Mouse (Mus musculus) liver, embryonic 12.5 days (tissue): ENCODE data around the gene Klhl41. TPM values are rescaled to one million over a fixed set of nuclear protein-coding genes. Genes with fewer than 3 reads are reported as not detected.
A peak's percentile ranks its signal among the peaks of the same experiment; 100 is the strongest.

Experiments used
- ATAC-seq: fragments of 200-750 bp; cut with Nextera tagmentation; 2 replicates; pipeline ENCODE4 v1.8.0; 2017; ENCODE audit warnings: moderate number of reproducible peaks, mild to moderate bottlenecking, moderate library complexity
- H3K27ac ChIP-seq: fragments of 300-500 bp; sonication (generic); 2 replicates; pipeline ENCODE4 v1.5.1; 2016; ENCODE audit warnings: mild to moderate bottlenecking
- H3K27me3 ChIP-seq: fragments of 300-500 bp; sonication (generic); replicated peaks from 2 replicates; pipeline ENCODE4 v1.6.1; 2016; ENCODE audit warnings: mild to moderate bottlenecking, moderate library complexity
- H3K36me3 ChIP-seq: fragments of 300-500 bp; sonication (generic); 2 replicates; pipeline ENCODE4 v1.6.1; 2016; ENCODE audit warnings: mild to moderate bottlenecking, moderate library complexity
- H3K4me1 ChIP-seq: fragments of 300-500 bp; sonication (generic); 2 replicates; pipeline ENCODE4 v1.6.1; 2016
- H3K4me2 ChIP-seq: fragments of 300-500 bp; sonication (generic); 2 replicates; pipeline ENCODE4 v1.6.1; 2016; ENCODE audit warnings: mild to moderate bottlenecking, moderate library complexity
- H3K4me3 ChIP-seq: fragments of 300-500 bp; sonication (generic); 2 replicates; pipeline ENCODE4 v1.5.1; 2016; ENCODE audit warnings: mild to moderate bottlenecking, moderate library complexity
- H3K9ac ChIP-seq: fragments of 300-500 bp; sonication (generic); 2 replicates; pipeline ENCODE4 v1.6.1; 2016; ENCODE audit warnings: mild to moderate bottlenecking, moderate library complexity
- H3K9me3 ChIP-seq: fragments of 300-500 bp; sonication (generic); replicated peaks from 2 replicates; pipeline ENCODE4 v1.6.1; 2016; ENCODE audit warnings: mild to moderate bottlenecking, moderate library complexity
- WGBS: fragments of 180-500 bp; shearing (Covaris S2); methylation state at CpG from one replicate; pipeline ENCODE4 v1.1.7; 2016; ENCODE audit not compliant: insufficient replicate concordance; 5-methylcytosine and 5-hydroxymethylcytosine counted together
- polyA plus RNA-seq: library from polyadenylated mRNA; unstranded; fragments of >200 nt; fragmentation: Nextera tagmentation; extraction: Ambion mirVana; gene quantifications from 2 replicates; pipeline ENCODE4 v1.2.1, GENCODE M21; 2016

Gene Klhl41
- polyA plus RNA-seq, 1 experiment from 2014 or later = 0.13 TPM

- no peak overlapping the region for H3K9ac ChIP-seq
- peaks cover 55% of the 10 kb centered on the region for H3K36me3 ChIP-seq
- H3K9me3 ChIP-seq = no peaks in the 10 kb centered on the region
- no peaks in the 10 kb centered on the region for H3K27me3 ChIP-seq
- no peak overlapping the region for H3K4me2 ChIP-seq
- no peaks in the 10 kb centered on the region for H3K4me1 ChIP-seq
- no peak for ATAC-seq
- 81% methylated on average over 3 of the region's 3 CpGs for WGBS
- no peak overlapping the region for H3K27ac ChIP-seq
- no peak overlapping the region for H3K4me3 ChIP-seq
Measured at GRCm38 (mm10) chr2:69690214-69690613, 20.3 kb downstream of the Klhl41 start.

GRCm38 (mm10) chr2:69690843-69691242 is 20.9 kb downstream of the Klhl41 start:
- Histone ChIP-seq H3K36me3 (peaks cover 55% of the 10 kb centered on the region), H3K27ac (no peak overlapping the region), H3K9me3 (no peaks in the 10 kb centered on the region), H3K4me1 (no peaks in the 10 kb centered on the region), H3K27me3 (no peaks in the 10 kb centered on the region), H3K4me2 (no peak overlapping the region), H3K9ac (no peak overlapping the region), H3K4me3 (no peak overlapping the region)
- ATAC-seq = no peak
- WGBS = 81% methylated on average over 6 of the region's 6 CpGs

GRCm38 (mm10) chr2:69693501-69693900 is 23.6 kb downstream of the Klhl41 start:
- 86% methylated on average over 11 of the region's 11 CpGs for WGBS
- Histone ChIP-seq H3K4me2 (no peak overlapping the region), H3K4me1 (no peaks in the 10 kb centered on the region), H3K9ac (no peak overlapping the region), H3K9me3 (no peaks in the 10 kb centered on the region), H3K4me3 (no peak overlapping the region), H3K27me3 (no peaks in the 10 kb centered on the region), H3K27ac (no peak overlapping the region), H3K36me3 (peaks cover 57% of the 10 kb centered on the region)
- ATAC-seq = no peak

- Histone ChIP-seq H3K4me3 (no peak overlapping the region), H3K9ac (no peak overlapping the region), H3K9me3 (no peaks in the 10 kb centered on the region), H3K27me3 (no peaks in the 10 kb centered on the region), H3K36me3 (peaks cover 55% of the 10 kb centered on the region), H3K4me1 (no peaks in the 10 kb centered on the region), H3K4me2 (no peak overlapping the region), H3K27ac (no peak overlapping the region)
- WGBS = 84% methylated on average over 8 of the region's 8 CpGs
- ATAC-seq = no peak
Measured at GRCm38 (mm10) chr2:69700446-69700845, 30.5 kb downstream of the Klhl41 start.

- H3K4me3 ChIP-seq = 0 out of 2 replicates have a peak overlapping the region, but pooled peaks have one; percentile 77
- peaks cover 15% of the 10 kb centered on the region for H3K4me1 ChIP-seq
- peaks cover 14% of the 10 kb centered on the region for H3K36me3 ChIP-seq
- H3K4me2 ChIP-seq = peak overlapping the region; percentile 77; the same call in 1 of the 2 replicates
- no peaks in the 10 kb centered on the region for H3K9me3 ChIP-seq
- no peak for ATAC-seq
- no peak overlapping the region for H3K27ac ChIP-seq
- 87% methylated on average over 14 of the region's 14 CpGs for WGBS
- no peak overlapping the region for H3K9ac ChIP-seq
- H3K27me3 ChIP-seq = no peaks in the 10 kb centered on the region
Measured at GRCm38 (mm10) chr2:69712171-69712570, 42.3 kb downstream of the Klhl41 start.

GRCm38 (mm10) chr2:69712981-69713625 is 43.2 kb downstream of the Klhl41 start, which contains the start of gene Fastkd1:
Gene Fastkd1 (minus strand): TSS chr2:69713516.
- peak within 1 kb of the TSS; percentile 77 for H3K4me2 ChIP-seq
- peak within 1 kb of the TSS; percentile 76 for H3K9ac ChIP-seq
- no peak within 1 kb of the TSS; the same call in 1 of the 2 replicates for H3K27ac ChIP-seq
- peaks cover 8% of the 10 kb centered on the region; the same call in 1 of the 2 replicates for H3K36me3 ChIP-seq
- no peaks in the 10 kb centered on the region for H3K27me3 ChIP-seq
- WGBS = under 1% methylated on average over 39 of the region's 39 CpGs
- ATAC-seq = peak; percentile 99
- H3K4me1 ChIP-seq = peaks cover 15% of the 10 kb centered on the region
- no peaks in the 10 kb centered on the region for H3K9me3 ChIP-seq
- peak within 1 kb of the TSS; percentile 77 for H3K4me3 ChIP-seq

- Histone ChIP-seq H3K27ac (no peak overlapping the region), H3K9ac (no peak overlapping the region; the same call in 1 of the 2 replicates), H3K27me3 (0 out of 2 replicates have a peak, but pooled peaks cover 4% of the 10 kb centered on the region), H3K9me3 (no peaks in the 10 kb centered on the region), H3K36me3 (peaks cover 8% of the 10 kb centered on the region; the same call in 1 of the 2 replicates), H3K4me2 (peak overlapping the region; percentile 77), H3K4me3 (peak overlapping the region; percentile 77), H3K4me1 (peaks cover 15% of the 10 kb centered on the region)
- 30% methylated on average over 4 of the region's 4 CpGs for WGBS
- ATAC-seq = no peak; the same call in 1 of the 2 replicates
Measured at GRCm38 (mm10) chr2:69713626-69714014, 43.7 kb downstream of the Klhl41 start.

GRCm38 (mm10) chr2:69714126-69714525 is 44.2 kb downstream of the Klhl41 start:
- Histone ChIP-seq H3K9me3 (no peaks in the 10 kb centered on the region), H3K4me3 (no peak overlapping the region), H3K9ac (no peak overlapping the region), H3K4me1 (peaks cover 15% of the 10 kb centered on the region), H3K36me3 (peaks cover 8% of the 10 kb centered on the region; the same call in 1 of the 2 replicates), H3K27me3 (0 out of 2 replicates have a peak, but pooled peaks cover 6% of the 10 kb centered on the region), H3K4me2 (no peak overlapping the region; the same call in 1 of the 2 replicates), H3K27ac (no peak overlapping the region)
- ATAC-seq = no peak
- 56% methylated on average over 5 of the region's 5 CpGs for WGBS

GRCm38 (mm10) chr2:69716483-69716882 is 46.6 kb downstream of the Klhl41 start:
- no peak for ATAC-seq
- WGBS = 61% methylated on average over 3 of the region's 3 CpGs
- Histone ChIP-seq H3K9ac (no peak overlapping the region), H3K4me1 (peaks cover 9% of the 10 kb centered on the region), H3K9me3 (no peaks in the 10 kb centered on the region), H3K27ac (no peak overlapping the region), H3K4me3 (no peak overlapping the region), H3K27me3 (peaks cover 26% of the 10 kb centered on the region), H3K4me2 (no peak overlapping the region), H3K36me3 (no peaks in the 10 kb centered on the region)

GRCm38 (mm10) chr2:69719121-69719520 is 49.2 kb downstream of the Klhl41 start:
- H3K27ac ChIP-seq = no peak overlapping the region
- WGBS = 69% methylated on average over 1 of the region's 1 CpGs
- peaks cover 28% of the 10 kb centered on the region for H3K27me3 ChIP-seq
- no peak overlapping the region for H3K4me2 ChIP-seq
- peaks cover 11% of the 10 kb centered on the region for H3K4me1 ChIP-seq
- H3K9me3 ChIP-seq = no peaks in the 10 kb centered on the region
- no peaks in the 10 kb centered on the region for H3K36me3 ChIP-seq
- no peak overlapping the region for H3K4me3 ChIP-seq
- no peak overlapping the region for H3K9ac ChIP-seq
- ATAC-seq = no peak

GRCm38 (mm10) chr2:69722273-69722649 is 52.3 kb downstream of the Klhl41 start, which contains the start of gene Ppig:
Gene Ppig (plus strand): TSS chr2:69722545.
- ATAC-seq = peak; percentile 4; the same call in 1 of the 2 replicates
- Histone ChIP-seq H3K27ac (peak within 1 kb of the TSS; percentile 89), H3K4me3 (peak within 1 kb of the TSS; percentile 97), H3K4me1 (peaks cover 20% of the 10 kb centered on the region), H3K4me2 (peak within 1 kb of the TSS; percentile 70), H3K27me3 (peaks cover 28% of the 10 kb centered on the region), H3K9me3 (no peaks in the 10 kb centered on the region), H3K9ac (peak within 1 kb of the TSS; percentile 93), H3K36me3 (peaks cover 2% of the 10 kb centered on the region; the same call in 1 of the 2 replicates)
- 3% methylated on average over 12 of the region's 12 CpGs for WGBS

GRCm38 (mm10) chr2:69722650-69723518 is 53.0 kb downstream of the Klhl41 start:
- peaks cover 28% of the 10 kb centered on the region for H3K27me3 ChIP-seq
- H3K4me1 ChIP-seq = peaks cover 20% of the 10 kb centered on the region
- WGBS = under 1% methylated on average over 86 of the region's 91 CpGs
- H3K36me3 ChIP-seq = peaks cover 2% of the 10 kb centered on the region; the same call in 1 of the 2 replicates
- peak overlapping the region; percentile 93 for H3K9ac ChIP-seq
- H3K9me3 ChIP-seq = no peaks in the 10 kb centered on the region
- H3K4me2 ChIP-seq = peak overlapping the region; percentile 70
- H3K27ac ChIP-seq = peak overlapping the region; percentile 89
- H3K4me3 ChIP-seq = peak overlapping the region; percentile 97
- ATAC-seq = peak; percentile 90
